Mouse (Mus musculus) thymus, adult 2 months (tissue): ENCODE data around the gene 5730409E04Rik. TPM values are rescaled to one million over a fixed set of nuclear protein-coding genes. Genes with fewer than 3 reads are reported as not detected.
A peak's percentile ranks its signal among the peaks of the same experiment; 100 is the strongest.

ENCODE experiments used
- DNase-seq: peaks from one replicate; pipeline ENCODE4 v3.0.0; 2021
- H3K27ac ChIP-seq: fragments of 200-500 bp; 2 replicates; pipeline ENCODE4 v1.5.1; 2012; ENCODE audit warnings: low read length, control low read depth; ENCODE audit not compliant: control insufficient read depth, insufficient read depth
- H3K27me3 ChIP-seq: fragments of 200-500 bp; 2 replicates; pipeline ENCODE4 v1.6.1; 2012; ENCODE audit warnings: mild to moderate bottlenecking, low read length, moderate library complexity, mixed read lengths; ENCODE audit not compliant: control insufficient read depth, insufficient read depth
- H3K36me3 ChIP-seq: fragments of 200-500 bp; 2 replicates; pipeline ENCODE4 v1.6.1; 2012; ENCODE audit warnings: mild to moderate bottlenecking, low read length, moderate library complexity; ENCODE audit not compliant: control insufficient read depth, insufficient read depth
- H3K4me1 ChIP-seq: fragments of 200-500 bp; replicated peaks from 2 replicates; pipeline ENCODE4 v1.6.1; 2012; ENCODE audit warnings: low read length; ENCODE audit not compliant: control insufficient read depth, insufficient read depth
- H3K4me3 ChIP-seq: fragments of 200-500 bp; 2 replicates; pipeline ENCODE4 v1.5.1; 2012; ENCODE audit warnings: mild to moderate bottlenecking, low read length, control low read depth, moderate library complexity; ENCODE audit not compliant: control insufficient read depth, insufficient read depth
- CTCF ChIP-seq: fragments of 200-500 bp; IDR thresholded peaks from 2 replicates; pipeline ENCODE4 v1.5.1; 2012; ENCODE audit warnings: mild to moderate bottlenecking, control low read depth, low read length, moderate library complexity, borderline replicate concordance; ENCODE audit not compliant: control insufficient read depth, poor library complexity, insufficient read depth; ENCODE audit errors: extremely low read depth
- POLR2A ChIP-seq: fragments of 200-500 bp; IDR thresholded peaks from 2 replicates; pipeline ENCODE4 v1.6.1; 2012; ENCODE audit warnings: mild to moderate bottlenecking, low read length, control low read depth, moderate library complexity; ENCODE audit not compliant: control insufficient read depth, poor library complexity, insufficient read depth; ENCODE audit errors: extremely low read depth
- WGBS: fragments of 180-500 bp; shearing (Covaris S2); methylation state at CpG from one replicate; pipeline ENCODE4 v1.1.7; 2018; 5-methylcytosine and 5-hydroxymethylcytosine counted together
- polyA plus RNA-seq: library from polyadenylated mRNA; depleted of rRNA; stranded (reverse); fragments of >200 nt; gene quantifications from 2 replicates; pipeline ENCODE4 v1.2.3, GENCODE M21; 2012

5730409E04Rik gene
- polyA plus RNA-seq, 1 experiment: 4.6 TPM

DNA sequence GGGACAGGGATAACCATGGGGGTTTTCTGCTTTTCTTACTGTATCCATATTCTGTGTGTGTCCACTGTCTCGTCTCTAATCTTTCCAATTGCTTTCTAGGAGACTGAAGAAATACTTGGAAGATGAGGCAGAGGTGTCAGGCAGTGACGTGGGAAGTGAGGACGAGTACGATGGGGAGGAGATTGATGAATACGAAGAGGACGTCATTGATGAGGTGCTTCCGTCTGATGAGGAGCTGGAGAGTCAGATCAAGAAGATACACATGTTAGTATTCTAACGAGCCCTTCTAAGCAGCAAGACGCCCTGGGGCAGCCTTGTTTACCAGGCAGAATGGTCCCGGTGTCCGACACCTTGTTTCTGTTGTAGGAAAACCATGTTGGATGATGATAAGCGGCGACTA lies 23.9 kb upstream of the 5730409E04Rik start:
- H3K4me3 ChIP-seq: no peak overlapping the region
- TF ChIP-seq CTCF: no peak
- TF ChIP-seq POLR2A: no peak
- no peak for DNase-seq
- H3K36me3 ChIP-seq: peaks cover 61% of the 10 kb centered on the region
- no peaks in the 10 kb centered on the region for H3K27me3 ChIP-seq
- H3K27ac ChIP-seq: no peak overlapping the region
- no peaks in the 10 kb centered on the region for H3K4me1 ChIP-seq
- 98% methylated on average over 13 of the region's 13 CpGs for WGBS

DNA sequence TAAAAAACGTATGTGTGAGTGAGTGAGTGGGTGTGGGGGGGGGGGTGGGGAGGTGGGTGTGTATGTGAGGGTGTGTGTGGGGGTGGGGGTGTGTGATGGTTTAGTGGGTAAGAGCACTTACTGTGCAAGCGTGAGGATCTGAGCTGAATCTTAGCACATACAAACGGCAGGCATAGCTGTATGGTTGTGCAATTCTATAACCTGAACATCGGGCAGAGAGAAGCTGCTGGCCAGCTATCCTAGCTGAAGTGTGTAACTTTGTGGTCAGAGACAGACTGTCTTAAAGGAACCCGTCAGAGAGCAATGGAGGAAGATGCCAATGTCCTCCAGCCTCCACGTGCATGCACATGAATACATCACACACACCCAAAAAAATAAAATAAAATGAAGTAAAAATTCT lies 17.6 kb upstream of the 5730409E04Rik start:
- no peak overlapping the region for H3K4me3 ChIP-seq
- H3K36me3 ChIP-seq: peaks cover 33% of the 10 kb centered on the region
- WGBS: 95% methylated on average over 6 of the region's 6 CpGs
- no peaks in the 10 kb centered on the region for H3K4me1 ChIP-seq
- DNase-seq: no peak
- no peaks in the 10 kb centered on the region for H3K27me3 ChIP-seq
- TF ChIP-seq CTCF: no peak
- TF ChIP-seq POLR2A: no peak
- H3K27ac ChIP-seq: no peak overlapping the region

DNA sequence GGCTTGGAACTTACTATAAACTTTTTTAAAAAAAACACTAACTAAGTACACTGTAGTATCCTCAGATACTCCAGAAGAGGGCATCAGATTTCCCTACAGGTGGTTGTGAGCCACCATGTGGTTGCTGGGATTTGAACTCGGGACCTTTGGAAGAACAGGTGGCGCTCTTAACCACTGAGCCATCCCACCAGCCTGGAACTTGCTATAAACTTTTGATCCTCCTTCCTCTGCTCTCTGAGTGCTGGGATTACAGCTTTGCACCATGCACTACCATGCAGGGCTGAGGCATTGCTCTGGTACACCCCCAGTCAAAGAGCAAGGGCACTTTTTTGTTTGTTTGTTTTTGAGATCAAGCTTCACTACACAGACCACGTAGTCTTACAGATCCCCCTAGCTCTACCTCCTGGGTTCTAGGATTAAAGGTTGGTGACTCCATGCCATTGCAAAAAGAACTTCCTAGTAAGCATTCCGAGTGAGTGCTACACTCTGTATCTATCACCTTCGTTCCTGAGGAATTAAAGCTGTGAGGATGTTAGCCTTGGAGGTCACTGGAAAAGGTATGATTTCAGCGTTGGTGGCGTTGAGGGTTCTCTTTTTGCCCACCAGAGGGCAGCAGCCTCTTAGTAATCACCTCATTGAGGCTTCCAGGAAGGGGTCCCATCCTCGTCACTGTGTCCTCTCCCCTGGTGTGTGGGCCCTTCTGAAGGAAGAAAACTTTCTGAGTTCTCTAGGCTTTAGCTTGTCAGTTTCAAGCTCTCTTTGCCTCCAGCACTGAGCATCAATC lies 9.5 kb upstream of the 5730409E04Rik start:
- H3K27me3 ChIP-seq: no peaks in the 10 kb centered on the region
- TF ChIP-seq POLR2A: no peak
- TF ChIP-seq CTCF: peak; percentile 49; the same call in 1 of the 2 replicates
- no peaks in the 10 kb centered on the region for H3K4me1 ChIP-seq
- DNase-seq: peak; percentile 48
- H3K36me3 ChIP-seq: no peaks in the 10 kb centered on the region
- no peak overlapping the region for H3K4me3 ChIP-seq
- 38% methylated on average over 8 of the region's 8 CpGs for WGBS
- H3K27ac ChIP-seq: no peak overlapping the region

DNA sequence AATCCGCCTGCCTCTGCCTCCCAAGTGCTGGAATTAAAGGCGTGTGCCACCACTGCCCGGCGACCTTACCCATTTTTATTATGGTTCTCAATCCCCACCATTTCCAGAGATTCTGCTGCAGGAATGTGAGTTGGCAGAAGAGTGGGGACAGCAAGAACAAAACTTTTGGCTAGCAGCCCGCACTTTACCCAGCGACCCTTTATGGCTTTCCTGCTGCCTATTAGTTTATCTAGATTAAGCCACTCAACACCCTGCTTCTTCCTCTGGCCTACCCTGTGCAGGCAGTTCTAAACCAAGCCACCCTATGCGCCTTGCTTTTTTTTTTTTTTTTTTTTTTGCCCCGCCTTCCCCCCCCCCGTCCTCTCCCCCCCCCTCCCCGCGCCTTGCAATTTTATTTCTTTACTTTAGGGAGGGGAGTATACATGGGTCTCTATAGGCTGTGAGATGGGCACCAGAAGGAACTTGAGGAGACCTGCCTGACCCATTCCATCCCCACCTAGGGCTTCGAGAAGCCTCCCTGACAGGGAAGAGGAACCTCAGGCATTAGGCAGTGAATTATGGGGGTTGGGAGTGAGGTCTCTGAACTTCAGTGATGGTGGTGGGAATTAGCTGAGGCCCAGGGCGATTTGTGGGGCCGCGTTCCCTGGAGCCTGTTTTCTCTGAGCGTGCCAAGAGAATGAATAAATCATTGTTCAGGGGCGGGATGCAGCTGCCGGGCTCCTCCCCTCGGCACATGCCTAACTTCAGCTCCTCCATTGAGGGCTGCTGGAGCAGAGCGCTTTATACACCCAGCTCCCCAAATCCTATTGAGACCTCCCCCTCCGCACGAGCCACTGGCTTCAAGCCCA lies 7.8 kb upstream of the 5730409E04Rik start:
- H3K36me3 ChIP-seq: no peaks in the 10 kb centered on the region
- H3K27me3 ChIP-seq: no peaks in the 10 kb centered on the region
- no peak for TF ChIP-seq CTCF
- TF ChIP-seq POLR2A: no peak
- H3K27ac ChIP-seq: no peak overlapping the region
- DNase-seq: no peak
- H3K4me3 ChIP-seq: no peak overlapping the region
- H3K4me1 ChIP-seq: no peaks in the 10 kb centered on the region
- WGBS: 44% methylated on average over 22 of the region's 22 CpGs

DNA sequence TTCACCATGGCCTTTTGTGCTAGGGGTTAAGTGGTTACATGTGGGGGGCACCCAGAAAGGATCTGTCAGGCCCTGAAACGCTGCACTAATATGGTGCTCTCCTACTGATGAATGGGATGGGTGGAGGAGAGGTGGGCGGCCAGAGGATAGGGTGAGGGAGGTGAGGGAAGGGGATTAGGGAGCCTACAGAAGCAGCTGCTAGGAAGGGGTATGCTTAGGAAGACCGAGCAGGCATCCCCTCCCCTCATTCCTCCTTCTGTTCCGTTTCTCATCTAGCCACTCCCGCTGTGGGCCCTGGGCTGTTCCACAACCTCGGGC lies 7.2 kb upstream of the 5730409E04Rik start:
- TF ChIP-seq POLR2A (no peak), CTCF (no peak)
- no peaks in the 10 kb centered on the region for H3K27me3 ChIP-seq
- H3K27ac ChIP-seq: no peak overlapping the region
- H3K4me1 ChIP-seq: no peaks in the 10 kb centered on the region
- no peak overlapping the region for H3K4me3 ChIP-seq
- 81% methylated on average over 6 of the region's 6 CpGs for WGBS
- DNase-seq: no peak
- no peaks in the 10 kb centered on the region for H3K36me3 ChIP-seq

DNA sequence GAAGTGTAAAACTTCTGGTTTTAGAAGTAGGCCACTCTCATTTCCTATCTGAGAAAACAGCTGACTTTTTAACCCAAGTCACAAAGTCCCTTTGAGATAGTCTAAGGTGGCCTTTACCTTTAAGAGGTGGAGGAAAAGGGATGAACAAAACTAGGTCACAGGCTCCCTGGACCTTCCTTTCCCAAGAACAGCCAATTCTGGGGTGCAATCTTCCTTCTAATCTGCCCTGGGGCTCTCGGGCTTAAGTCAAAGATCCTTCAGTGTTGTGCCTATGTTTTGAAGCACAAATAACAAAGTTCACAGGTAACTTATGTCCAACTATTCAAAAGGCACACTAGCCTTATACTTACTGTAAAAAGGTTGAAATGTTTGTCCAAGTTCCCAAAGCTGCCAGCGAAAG lies 5.5 kb upstream of the 5730409E04Rik start:
- Histone ChIP-seq H3K27ac (no peak overlapping the region), H3K36me3 (no peaks in the 10 kb centered on the region), H3K4me3 (no peak overlapping the region), H3K27me3 (no peaks in the 10 kb centered on the region), H3K4me1 (no peaks in the 10 kb centered on the region)
- no peak for DNase-seq
- no peak for TF ChIP-seq POLR2A
- no peak for TF ChIP-seq CTCF
- 92% methylated on average over 2 of the region's 2 CpGs for WGBS

DNA sequence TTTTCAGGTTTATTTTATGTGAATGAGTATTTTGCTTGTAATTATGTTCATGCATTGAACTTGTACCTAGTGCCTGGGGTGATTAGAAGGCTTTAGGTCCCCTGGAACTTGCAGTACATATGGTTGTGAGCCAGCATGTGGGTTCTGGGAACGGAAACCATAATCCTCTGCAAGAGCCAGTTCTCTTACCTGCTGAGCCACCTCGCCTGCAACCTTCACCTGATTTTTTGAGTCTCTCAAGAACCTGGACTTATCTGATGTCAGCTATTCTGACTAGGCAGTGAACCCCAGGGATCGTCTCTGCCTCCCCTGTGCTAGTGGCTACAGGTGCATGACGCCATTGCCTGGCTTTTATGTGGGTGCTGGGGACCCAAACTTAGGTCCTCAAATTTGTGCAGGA lies 3.9 kb upstream of the 5730409E04Rik start:
- Histone ChIP-seq H3K36me3 (no peaks in the 10 kb centered on the region), H3K27ac (no peak overlapping the region), H3K4me3 (no peak overlapping the region), H3K27me3 (peaks cover 6% of the 10 kb centered on the region), H3K4me1 (peaks cover 6% of the 10 kb centered on the region)
- DNase-seq: no peak
- WGBS: 48% methylated on average over 4 of the region's 4 CpGs
- TF ChIP-seq CTCF (no peak), POLR2A (no peak)
